Mouse (Mus musculus) bone marrow macrophage, adult 2 months (primary cell): ENCODE measurements around the gene Efna5. TPM values are rescaled to one million over a fixed set of nuclear protein-coding genes. Genes with fewer than 3 reads are reported as not detected.

Experiments used
- H3K27ac ChIP-seq: 2 replicates; pipeline ENCODE4 v1.5.1; 2012; ENCODE audit warnings: low read depth, low read length; ENCODE audit not compliant: insufficient read depth
- H3K4me1 ChIP-seq: 2 replicates; pipeline ENCODE4 v1.6.1; 2012; ENCODE audit warnings: low read length; ENCODE audit not compliant: control insufficient read depth, insufficient read depth
- H3K4me3 ChIP-seq: 2 replicates; pipeline ENCODE4 v1.5.1; 2012; ENCODE audit warnings: mild to moderate bottlenecking, low read length, moderate library complexity; ENCODE audit not compliant: insufficient read depth
- CTCF ChIP-seq: IDR thresholded peaks from 2 replicates; pipeline ENCODE4 v1.5.1; 2012; ENCODE audit warnings: low read depth, mild to moderate bottlenecking, low read length, moderate library complexity
- POLR2A ChIP-seq: IDR thresholded peaks from 2 replicates; pipeline ENCODE4 v1.6.1; 2012; ENCODE audit warnings: mild to moderate bottlenecking, low read depth, low read length, borderline replicate concordance
- polyA plus RNA-seq: library from polyadenylated mRNA; stranded (reverse); fragments of >200 nt; gene quantifications from 2 replicates; pipeline ENCODE4 v1.2.4, GENCODE M21; 2012; ENCODE audit not compliant: missing spikeins, insufficient read depth, insufficient read length

The Efna5 gene
- polyA plus RNA-seq, 1 experiment = 0.60 TPM

DNA sequence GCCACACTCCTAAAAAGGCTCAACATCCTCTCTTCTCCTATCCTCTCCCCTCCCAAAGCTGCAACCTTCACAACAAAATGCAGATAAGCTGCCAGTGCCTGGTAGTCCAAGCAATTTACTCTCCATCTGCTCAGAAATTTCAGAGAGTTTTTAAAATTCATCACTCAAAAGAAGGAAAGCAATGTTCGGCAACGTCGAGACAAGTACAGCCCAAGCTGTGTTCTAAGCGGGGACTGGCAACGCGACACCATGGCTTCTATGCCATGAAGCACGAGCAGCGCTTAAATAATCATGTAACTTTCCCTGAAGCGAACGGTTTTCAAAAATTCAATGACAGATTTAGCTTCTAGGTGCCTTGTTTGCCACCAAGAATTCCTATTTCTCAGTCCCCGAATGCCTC lies 59.9 kb downstream of the Efna5 start:
- no peak overlapping the region for H3K4me3 ChIP-seq
- TF ChIP-seq POLR2A (no peak), CTCF (no peak)
- no peak overlapping the region for H3K27ac ChIP-seq

DNA sequence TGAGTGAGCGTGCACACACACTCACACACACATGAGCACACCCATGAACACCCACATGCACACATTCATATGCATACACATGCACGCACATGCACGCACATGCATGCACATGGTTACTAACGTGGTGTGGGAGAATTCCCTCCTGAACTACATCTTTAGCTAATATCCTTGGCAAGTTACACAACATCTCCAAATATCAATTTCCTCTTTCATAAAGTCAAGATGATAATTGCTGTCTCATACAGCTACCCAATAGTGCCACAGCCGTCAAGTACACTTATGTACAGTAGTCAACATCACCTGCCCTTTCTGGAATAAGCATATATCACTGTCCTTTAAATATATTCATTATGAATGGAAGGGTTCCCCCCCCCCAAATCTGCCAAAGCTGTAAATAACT lies 61.2 kb downstream of the Efna5 start:
- no peak for TF ChIP-seq POLR2A
- TF ChIP-seq CTCF = no peak
- H3K27ac ChIP-seq = no peak overlapping the region
- H3K4me3 ChIP-seq = no peak overlapping the region
- H3K4me1 ChIP-seq = no peaks in the 10 kb centered on the region

More for the DNA sequence above, 59.9 kb downstream of the Efna5 start:
- H3K4me1 ChIP-seq = no peaks in the 10 kb centered on the region

GRCm38 (mm10) chr17:62818821-62819220 lies 62.3 kb downstream of the Efna5 start:
- Histone ChIP-seq H3K4me3 (no peak overlapping the region), H3K4me1 (no peaks in the 10 kb centered on the region), H3K27ac (no peak overlapping the region)
- TF ChIP-seq CTCF = no peak
- TF ChIP-seq POLR2A = no peak

DNA sequence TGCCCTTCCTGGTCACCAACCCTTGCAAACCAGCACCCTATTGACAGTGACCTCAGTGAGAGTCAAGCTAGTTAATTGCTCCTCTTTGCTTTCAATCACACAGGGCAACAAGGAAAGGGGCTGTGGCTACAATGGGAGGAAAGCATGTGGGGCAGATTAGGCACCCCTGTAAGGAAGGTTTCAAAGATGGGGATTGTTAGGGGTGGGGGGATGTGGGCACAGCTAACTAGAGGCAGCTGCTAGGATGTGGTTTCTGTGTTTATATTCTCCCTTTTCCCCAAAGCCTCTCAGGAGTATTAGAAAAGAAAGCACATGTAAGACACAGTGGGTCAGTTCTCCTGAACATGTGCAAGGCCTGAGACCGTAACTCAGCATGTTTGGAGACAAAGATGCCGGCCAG lies 62.8 kb downstream of the Efna5 start:
- H3K4me3 ChIP-seq = no peak overlapping the region
- no peak overlapping the region for H3K27ac ChIP-seq
- H3K4me1 ChIP-seq = no peaks in the 10 kb centered on the region
- TF ChIP-seq CTCF (no peak), POLR2A (no peak)

- Histone ChIP-seq H3K27ac (no peak overlapping the region), H3K4me1 (no peaks in the 10 kb centered on the region), H3K4me3 (no peak overlapping the region)
- no peak for TF ChIP-seq CTCF
- no peak for TF ChIP-seq POLR2A
Observed at GRCm38 (mm10) chr17:62816879-62817278, 64.2 kb downstream of the Efna5 start.

DNA sequence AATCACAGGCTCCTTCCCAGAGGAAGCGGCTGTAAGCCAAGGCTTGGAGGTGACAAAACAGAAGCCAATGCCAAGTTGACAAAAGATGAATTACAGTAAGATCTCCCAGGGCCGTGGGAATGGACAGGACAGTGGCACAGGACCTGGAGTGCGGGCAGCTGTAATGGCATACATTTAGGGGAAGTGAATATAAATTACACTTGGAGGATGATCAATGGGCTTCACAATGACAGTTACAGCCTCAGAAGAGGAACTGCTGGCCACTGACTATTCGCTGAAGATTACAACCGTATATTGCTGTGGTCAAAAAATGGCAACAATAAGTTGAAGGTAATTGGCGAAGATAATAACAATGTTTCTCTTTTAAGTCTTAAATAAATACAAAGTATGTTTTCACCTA lies 67.7 kb downstream of the Efna5 start:
- TF ChIP-seq CTCF (no peak), POLR2A (no peak)
- no peak overlapping the region for H3K27ac ChIP-seq
- H3K4me3 ChIP-seq = no peak overlapping the region
- no peaks in the 10 kb centered on the region for H3K4me1 ChIP-seq

DNA sequence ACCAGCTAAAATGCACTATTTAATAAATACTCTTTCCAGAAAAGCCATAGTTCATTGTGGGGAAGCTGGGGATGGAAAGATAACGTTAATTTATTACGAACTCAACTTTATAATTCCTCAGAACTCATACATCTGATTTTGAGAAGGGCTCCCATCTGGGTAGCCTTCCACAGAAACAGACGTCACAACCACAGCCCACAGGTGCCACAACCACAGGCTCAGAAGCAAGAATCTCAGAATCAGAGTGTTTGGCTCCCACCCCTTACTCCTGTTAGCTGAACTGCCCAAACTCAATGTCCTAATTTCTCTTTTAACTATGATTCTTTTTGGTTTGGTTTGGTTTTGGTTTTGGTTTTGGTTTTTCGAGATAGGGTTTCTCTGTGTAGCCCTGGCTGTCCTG lies 73.2 kb downstream of the Efna5 start:
- Histone ChIP-seq H3K4me3 (no peak overlapping the region), H3K27ac (no peak overlapping the region), H3K4me1 (no peaks in the 10 kb centered on the region)
- no peak for TF ChIP-seq POLR2A
- TF ChIP-seq CTCF = no peak

DNA sequence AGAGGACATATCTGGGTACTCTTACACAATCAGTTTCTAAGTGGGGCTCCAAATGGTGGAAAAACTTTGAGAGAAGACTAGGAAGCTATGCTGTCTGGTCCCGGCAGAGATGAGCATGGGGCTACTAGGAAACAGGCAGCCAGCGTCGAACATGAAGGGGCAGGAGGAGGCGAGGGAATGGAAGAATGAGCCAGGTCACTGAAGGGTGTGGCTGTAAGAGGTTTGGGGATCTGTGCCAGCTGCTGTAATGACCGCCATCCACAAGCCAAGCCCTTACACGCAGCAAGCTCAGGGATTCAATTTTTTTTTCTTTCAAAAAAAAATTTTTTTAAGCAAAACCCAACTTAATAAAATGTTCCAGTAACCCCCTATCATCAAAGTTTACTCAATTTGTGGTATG lies 74.5 kb downstream of the Efna5 start:
- Histone ChIP-seq H3K27ac (no peak overlapping the region), H3K4me3 (no peak overlapping the region), H3K4me1 (no peaks in the 10 kb centered on the region)
- TF ChIP-seq POLR2A (no peak), CTCF (no peak)

DNA sequence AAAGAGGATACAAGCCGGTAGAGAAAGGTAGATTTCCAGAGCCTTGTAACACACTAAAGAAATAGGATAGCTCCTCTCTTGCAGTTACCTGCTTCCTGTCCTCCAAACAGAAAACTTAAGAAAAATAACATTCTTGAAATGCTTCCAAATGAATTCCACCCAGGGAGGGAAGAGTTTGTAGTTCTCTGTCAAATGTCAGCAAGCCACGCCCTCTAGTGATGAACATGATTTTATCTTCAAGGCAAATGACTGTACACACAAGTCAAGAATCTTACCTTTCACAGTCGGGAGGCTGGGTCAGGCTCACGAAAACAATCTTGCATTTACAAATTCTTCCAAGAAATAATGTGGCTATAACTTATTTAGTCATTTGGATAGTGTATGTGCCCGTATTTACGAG lies 78.4 kb downstream of the Efna5 start:
- Histone ChIP-seq H3K4me3 (no peak overlapping the region), H3K4me1 (no peaks in the 10 kb centered on the region), H3K27ac (no peak overlapping the region)
- TF ChIP-seq POLR2A (no peak), CTCF (no peak)

- Histone ChIP-seq H3K4me3 (no peak overlapping the region), H3K27ac (no peak overlapping the region), H3K4me1 (no peaks in the 10 kb centered on the region)
- TF ChIP-seq POLR2A (no peak), CTCF (no peak)
Observed at GRCm38 (mm10) chr17:62797272-62797671, 83.8 kb downstream of the Efna5 start.

DNA sequence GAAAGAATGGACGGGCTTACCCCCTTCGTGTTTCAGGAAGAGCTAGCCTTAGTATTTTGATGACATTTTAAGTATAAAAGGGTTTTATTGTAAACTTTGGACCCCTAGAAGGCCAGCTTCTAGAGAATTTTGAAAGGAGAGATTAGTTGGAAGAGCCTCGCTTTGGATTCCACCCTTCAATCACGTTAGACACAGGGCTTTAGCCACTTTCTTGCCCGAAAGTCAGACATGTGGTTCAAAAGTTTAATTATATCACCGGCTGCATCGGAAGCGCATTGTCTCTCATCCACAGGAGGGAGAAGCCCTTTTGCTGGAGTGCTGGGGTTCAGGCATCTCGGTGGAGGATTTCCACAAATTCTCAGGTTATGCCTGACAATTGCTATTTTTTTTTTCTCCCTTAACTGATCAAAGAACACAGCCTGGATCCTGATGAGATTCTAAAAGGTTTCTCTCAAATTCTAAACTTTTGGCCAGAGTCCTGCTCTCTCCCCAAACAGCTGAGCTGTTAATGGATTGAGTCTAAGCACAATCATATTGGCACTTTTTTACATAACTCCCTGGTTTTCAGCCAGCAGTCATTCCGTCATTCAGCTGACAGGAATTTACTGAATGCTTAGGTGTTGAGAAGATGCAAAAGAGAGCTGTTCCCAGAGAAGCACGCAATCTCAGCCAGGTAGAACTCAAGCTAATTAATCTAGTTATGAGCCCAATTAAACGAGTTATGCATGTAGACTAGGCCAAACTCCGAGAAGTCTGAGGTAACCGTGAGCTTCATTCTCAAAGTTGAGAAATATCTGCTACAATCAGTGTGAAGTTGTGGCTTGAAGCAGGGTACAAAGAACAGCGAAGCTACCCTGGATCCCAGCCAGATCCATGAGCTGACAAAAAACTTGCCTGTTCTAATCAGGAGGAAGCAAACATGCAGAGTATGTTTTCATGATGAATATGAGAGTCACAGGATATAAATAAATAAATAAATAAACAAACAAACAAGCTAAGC lies 91.5 kb downstream of the Efna5 start:
- Histone ChIP-seq H3K27ac (no peak overlapping the region), H3K4me3 (no peak overlapping the region), H3K4me1 (no peaks in the 10 kb centered on the region)
- no peak for TF ChIP-seq CTCF
- no peak for TF ChIP-seq POLR2A
